Mouse (Mus musculus): ENCODE data around the gene 1700037H04Rik.

DNA sequence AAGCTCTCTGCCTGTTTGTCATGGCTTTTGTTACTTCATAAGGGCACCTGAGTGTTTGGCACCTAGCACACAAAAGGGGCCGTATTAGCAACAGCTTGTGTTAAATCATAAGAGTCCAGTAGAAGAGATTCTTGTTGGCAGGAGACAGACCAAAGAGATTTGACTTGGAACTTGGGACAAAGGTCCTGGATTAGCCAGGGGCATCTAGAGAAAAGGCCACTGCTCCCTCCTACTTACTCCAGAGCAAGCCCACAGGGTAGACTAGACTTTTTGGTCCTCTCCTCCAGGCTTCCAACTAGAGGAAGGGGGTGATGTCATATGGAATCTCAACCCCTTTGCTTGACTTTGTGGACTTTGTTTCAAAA lies 16.0 kb upstream of the 1700037H04Rik start:
- TF ChIP-seq EP300 (IDR thresholded peaks at IDR 0.05; ENCODE audit: low read depth) = no peak
- TF ChIP-seq CTCF (IDR thresholded peaks at IDR 0.05; ENCODE audit: low read depth) = no peak

Measured in heart, postnatal 0 days (tissue).